Mouse (Mus musculus): Measurements from ENCODE around the gene Phyhd1. TPM values are rescaled to one million over a fixed set of nuclear protein-coding genes. Genes with fewer than 3 reads are reported as not detected.

The Phyhd1 gene
- polyA plus RNA-seq, 1 experiment from 2014 or later: 5.8 TPM

GRCm38 (mm10) chr2:30299966-30300365, 34.0 kb downstream of the Phyhd1 start:
- 82% methylated on average over 5 of the region's 5 CpGs for WGBS
- DNase-seq (ENCODE audit: low spot score) (no peak), ATAC-seq (ENCODE audit: low FRiP score, low TSS enrichment) (no peak)
- no peak for TF ChIP-seq EP300 (optimal IDR thresholded peaks at IDR 0.05)
- TF ChIP-seq CTCF (IDR thresholded peaks at IDR 0.05; ENCODE audit: low read depth): no peak
- Histone ChIP-seq H3K27me3 (ENCODE audit: control insufficient read depth, insufficient read depth, low read length) (no peaks in the 10 kb centered on the region), H3K9me3 (ENCODE audit: control insufficient read depth, low read length) (no peaks in the 10 kb centered on the region), H3K27ac (replicated peaks) (no peak overlapping the region), H3K9ac (ENCODE audit: low read length) (no peak overlapping the region), H3K36me3 (ENCODE audit: control insufficient read depth, insufficient read depth, low read length) (peaks cover 6% of the 10 kb centered on the region; the same call in 1 of the 2 replicates), H3K4me3 (ENCODE audit: low read depth, low read length) (no peak overlapping the region), H3K4me1 (replicated peaks; ENCODE audit: control insufficient read depth, insufficient read depth) (no peaks in the 10 kb centered on the region), H3K4me2 (replicated peaks; ENCODE audit: low read depth) (no peak overlapping the region)

- Histone ChIP-seq H3K4me2 (replicated peaks; ENCODE audit: low read depth) (no peak overlapping the region), H3K27ac (replicated peaks) (no peak overlapping the region), H3K4me1 (replicated peaks; ENCODE audit: control insufficient read depth, insufficient read depth) (no peaks in the 10 kb centered on the region), H3K9me3 (ENCODE audit: control insufficient read depth, low read length) (no peaks in the 10 kb centered on the region), H3K4me3 (ENCODE audit: low read depth, low read length) (no peak overlapping the region), H3K36me3 (ENCODE audit: control insufficient read depth, insufficient read depth, low read length) (peaks cover 32% of the 10 kb centered on the region), H3K27me3 (ENCODE audit: control insufficient read depth, insufficient read depth, low read length) (no peaks in the 10 kb centered on the region), H3K9ac (ENCODE audit: low read length) (no peak overlapping the region)
- WGBS: 74% methylated on average over 7 of the region's 7 CpGs
- DNase-seq (ENCODE audit: low spot score) (peak; percentile 73), ATAC-seq (ENCODE audit: low FRiP score, low TSS enrichment) (peak; percentile 91)
- no peak for TF ChIP-seq CTCF (IDR thresholded peaks at IDR 0.05; ENCODE audit: low read depth)
Measured at GRCm38 (mm10) chr2:30306087-30306486, 40.1 kb downstream of the Phyhd1 start.

GRCm38 (mm10) chr2:30309351-30309750, 43.3 kb downstream of the Phyhd1 start:
- no peaks in the 10 kb centered on the region for H3K9me3 ChIP-seq (ENCODE audit: control insufficient read depth, low read length)
- ATAC-seq (ENCODE audit: low FRiP score, low TSS enrichment): no peak
- H3K4me1 ChIP-seq (replicated peaks; ENCODE audit: control insufficient read depth, insufficient read depth): no peaks in the 10 kb centered on the region
- WGBS: 74% methylated on average over 3 of the region's 3 CpGs
- H3K9ac ChIP-seq (ENCODE audit: low read length): no peak overlapping the region
- no peak overlapping the region for H3K4me2 ChIP-seq (replicated peaks; ENCODE audit: low read depth)
- H3K4me3 ChIP-seq (ENCODE audit: low read depth, low read length): no peak overlapping the region
- no peaks in the 10 kb centered on the region for H3K27me3 ChIP-seq (ENCODE audit: control insufficient read depth, insufficient read depth, low read length)
- TF ChIP-seq EP300 (optimal IDR thresholded peaks at IDR 0.05) (no peak), CTCF (IDR thresholded peaks at IDR 0.05; ENCODE audit: low read depth) (no peak)
- H3K27ac ChIP-seq (replicated peaks): no peak overlapping the region
- no peak for DNase-seq (ENCODE audit: low spot score)
- H3K36me3 ChIP-seq (ENCODE audit: control insufficient read depth, insufficient read depth, low read length): peaks cover 40% of the 10 kb centered on the region

GRCm38 (mm10) chr2:30311481-30311880, 45.5 kb downstream of the Phyhd1 start:
- no peak for TF ChIP-seq CTCF (IDR thresholded peaks at IDR 0.05; ENCODE audit: low read depth)
- no peak for TF ChIP-seq EP300 (optimal IDR thresholded peaks at IDR 0.05)
- 79% methylated on average over 2 of the region's 2 CpGs for WGBS
- H3K27me3 ChIP-seq (ENCODE audit: control insufficient read depth, insufficient read depth, low read length): no peaks in the 10 kb centered on the region
- no peak for DNase-seq (ENCODE audit: low spot score)
- peaks cover 32% of the 10 kb centered on the region for H3K36me3 ChIP-seq (ENCODE audit: control insufficient read depth, insufficient read depth, low read length)
- H3K4me2 ChIP-seq (replicated peaks; ENCODE audit: low read depth): no peak overlapping the region
- no peaks in the 10 kb centered on the region for H3K9me3 ChIP-seq (ENCODE audit: control insufficient read depth, low read length)
- H3K4me3 ChIP-seq (ENCODE audit: low read depth, low read length): no peak overlapping the region
- H3K27ac ChIP-seq (replicated peaks): no peak overlapping the region
- H3K9ac ChIP-seq (ENCODE audit: low read length): no peak overlapping the region
- no peak for ATAC-seq (ENCODE audit: low FRiP score, low TSS enrichment)
- H3K4me1 ChIP-seq (replicated peaks; ENCODE audit: control insufficient read depth, insufficient read depth): no peaks in the 10 kb centered on the region

DNA sequence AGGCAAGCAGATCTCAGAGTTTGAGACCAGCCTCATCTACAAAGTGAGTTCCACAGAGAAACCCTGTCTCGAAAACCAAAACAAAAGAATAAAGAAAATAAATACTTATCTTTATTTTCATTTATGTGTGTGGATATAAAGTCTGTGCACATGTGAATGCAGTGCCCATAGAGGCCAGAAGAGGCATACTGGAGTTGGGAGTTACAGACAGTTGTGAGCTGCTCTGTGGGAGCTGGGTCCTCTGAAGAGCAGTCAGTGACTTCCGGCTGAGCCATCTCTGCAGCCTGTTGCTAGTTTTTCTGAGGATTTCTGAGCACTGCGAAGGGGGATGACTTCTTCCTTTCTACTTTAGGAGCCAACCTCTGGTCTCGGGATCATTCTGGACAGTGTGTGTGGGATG, 50.1 kb downstream of the Phyhd1 start:
- Histone ChIP-seq H3K36me3 (ENCODE audit: control insufficient read depth, insufficient read depth, low read length) (peaks cover 26% of the 10 kb centered on the region), H3K9ac (ENCODE audit: low read length) (no peak overlapping the region), H3K4me1 (replicated peaks; ENCODE audit: control insufficient read depth, insufficient read depth) (no peaks in the 10 kb centered on the region), H3K27me3 (ENCODE audit: control insufficient read depth, insufficient read depth, low read length) (no peaks in the 10 kb centered on the region), H3K4me2 (replicated peaks; ENCODE audit: low read depth) (no peak overlapping the region), H3K9me3 (ENCODE audit: control insufficient read depth, low read length) (no peaks in the 10 kb centered on the region), H3K27ac (replicated peaks) (no peak overlapping the region), H3K4me3 (ENCODE audit: low read depth, low read length) (no peak overlapping the region)
- TF ChIP-seq EP300 (optimal IDR thresholded peaks at IDR 0.05): no peak
- peak; percentile 37 for TF ChIP-seq CTCF (IDR thresholded peaks at IDR 0.05; ENCODE audit: low read depth)
- WGBS: 95% methylated on average over 4 of the region's 4 CpGs
- no peak for ATAC-seq (ENCODE audit: low FRiP score, low TSS enrichment)
- DNase-seq (ENCODE audit: low spot score): no peak

- H3K27ac ChIP-seq (replicated peaks): no peak overlapping the region
- H3K4me1 ChIP-seq (replicated peaks; ENCODE audit: control insufficient read depth, insufficient read depth): no peaks in the 10 kb centered on the region
- TF ChIP-seq EP300 (optimal IDR thresholded peaks at IDR 0.05) (no peak), CTCF (IDR thresholded peaks at IDR 0.05; ENCODE audit: low read depth) (no peak)
- peaks cover 26% of the 10 kb centered on the region for H3K36me3 ChIP-seq (ENCODE audit: control insufficient read depth, insufficient read depth, low read length)
- DNase-seq (ENCODE audit: low spot score) (no peak), ATAC-seq (ENCODE audit: low FRiP score, low TSS enrichment) (no peak)
- H3K27me3 ChIP-seq (ENCODE audit: control insufficient read depth, insufficient read depth, low read length): no peaks in the 10 kb centered on the region
- H3K4me3 ChIP-seq (ENCODE audit: low read depth, low read length): no peak overlapping the region
- H3K9ac ChIP-seq (ENCODE audit: low read length): no peak overlapping the region
- H3K9me3 ChIP-seq (ENCODE audit: control insufficient read depth, low read length): no peaks in the 10 kb centered on the region
- WGBS: 93% methylated on average over 5 of the region's 5 CpGs
- no peak overlapping the region for H3K4me2 ChIP-seq (replicated peaks; ENCODE audit: low read depth)
Measured at GRCm38 (mm10) chr2:30316955-30317354, 51.0 kb downstream of the Phyhd1 start.
